Mouse (Mus musculus) forebrain, embryonic 11.5 days (tissue): ENCODE results near the gene Zbed4. TPM values are rescaled to one million over a fixed set of nuclear protein-coding genes. Genes with fewer than 3 reads are reported as not detected.
"Not testable (repeated sequence)": the region's sequence is repeated elsewhere in the genome, so short reads cannot be mapped to it uniquely, and the experiment has no call there.

ENCODE experiments used
- ATAC-seq: fragments of 200-750 bp; cut with Nextera tagmentation; replicated peaks from 2 replicates; pipeline ENCODE4 v1.8.0; 2017; ENCODE audit warnings: moderate TSS enrichment; ENCODE audit not compliant: low FRiP score
- DNase-seq: peaks from one replicate; pipeline ENCODE4 v3.0.0-alpha.2; 2017; ENCODE audit warnings: low spot score
- H3K27ac ChIP-seq: fragments of 300-500 bp; sonication (generic); 2 replicates; pipeline ENCODE4 v1.5.1; 2014; ENCODE audit warnings: low read depth, low read length
- H3K27me3 ChIP-seq: fragments of 300-500 bp; sonication (generic); 2 replicates; pipeline ENCODE4 v1.6.1; 2014; ENCODE audit warnings: mild to moderate bottlenecking, low read length, mixed read lengths; ENCODE audit not compliant: control insufficient read depth, insufficient read depth
- H3K36me3 ChIP-seq: fragments of 300-500 bp; sonication (generic); 2 replicates; pipeline ENCODE4 v1.6.1; 2014; ENCODE audit warnings: mild to moderate bottlenecking, low read length, moderate library complexity, mixed read lengths; ENCODE audit not compliant: control insufficient read depth, insufficient read depth
- H3K4me1 ChIP-seq: fragments of 300-500 bp; sonication (generic); replicated peaks from 2 replicates; pipeline ENCODE4 v1.6.1; 2014; ENCODE audit warnings: low read length, mixed read lengths; ENCODE audit not compliant: control insufficient read depth, insufficient read depth
- H3K4me2 ChIP-seq: fragments of 300-500 bp; sonication (generic); 2 replicates; pipeline ENCODE4 v1.6.1; 2014; ENCODE audit warnings: low read depth, mild to moderate bottlenecking, low read length, moderate library complexity, mixed read lengths; ENCODE audit not compliant: severe bottlenecking
- H3K4me3 ChIP-seq: fragments of 300-500 bp; sonication (generic); 2 replicates; pipeline ENCODE4 v1.5.1; 2014; ENCODE audit warnings: low read depth, low read length
- H3K9ac ChIP-seq: fragments of 300-500 bp; sonication (generic); 2 replicates; pipeline ENCODE4 v1.6.1; 2014; ENCODE audit warnings: low read length
- H3K9me3 ChIP-seq: fragments of 300-500 bp; sonication (generic); 2 replicates; pipeline ENCODE4 v1.6.1; 2016; ENCODE audit warnings: low read length, mixed read lengths; ENCODE audit not compliant: control insufficient read depth
- WGBS: fragments of 180-500 bp; shearing (Covaris S2); extraction: QIAGEN DNeasy Blood & Tissue Kit; methylation state at CpG from one replicate; pipeline ENCODE4 v1.1.7; 2014; 5-methylcytosine and 5-hydroxymethylcytosine counted together
- polyA plus RNA-seq: library from polyadenylated mRNA; unstranded; fragments of >200 nt; fragmentation: Nextera tagmentation; extraction: Ambion mirVana; gene quantifications from 2 replicates; pipeline ENCODE4 v1.2.1, GENCODE M21; 2014

Gene Zbed4
- polyA plus RNA-seq, 1 experiment from 2014 or later, result 43.6 TPM

DNA sequence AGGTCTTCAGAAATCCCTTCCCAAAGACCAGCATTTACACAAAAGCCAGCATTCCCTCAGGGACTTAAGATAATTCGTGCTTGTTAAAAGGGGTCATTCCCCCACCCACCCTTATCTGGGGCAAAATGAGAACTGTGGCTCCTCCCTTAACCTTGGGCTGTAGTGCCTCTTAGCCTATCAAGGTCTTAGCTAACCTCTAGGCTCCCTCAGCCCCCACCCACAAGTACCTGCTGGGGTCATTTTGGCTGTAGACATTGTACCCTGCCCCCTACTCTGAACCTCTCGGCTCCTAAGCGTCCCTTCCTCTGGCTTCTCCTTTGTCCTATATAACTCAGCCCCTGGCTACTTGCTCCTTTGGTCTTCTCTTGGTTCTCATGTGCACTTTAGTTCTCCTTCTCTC lies 5.5 kb upstream of the Zbed4 start:
- Histone ChIP-seq H3K4me1 (peaks cover 4% of the 10 kb centered on the region), H3K27me3 (no peaks in the 10 kb centered on the region), H3K9me3 (no peaks in the 10 kb centered on the region), H3K27ac (no peak overlapping the region), H3K4me3 (no peak overlapping the region), H3K9ac (no peak overlapping the region), H3K4me2 (no peak overlapping the region), H3K36me3 (no peaks in the 10 kb centered on the region)
- WGBS, result 62% methylated on average over 3 of the region's 3 CpGs
- DNase-seq, result no peak
- ATAC-seq, result no peak

DNA sequence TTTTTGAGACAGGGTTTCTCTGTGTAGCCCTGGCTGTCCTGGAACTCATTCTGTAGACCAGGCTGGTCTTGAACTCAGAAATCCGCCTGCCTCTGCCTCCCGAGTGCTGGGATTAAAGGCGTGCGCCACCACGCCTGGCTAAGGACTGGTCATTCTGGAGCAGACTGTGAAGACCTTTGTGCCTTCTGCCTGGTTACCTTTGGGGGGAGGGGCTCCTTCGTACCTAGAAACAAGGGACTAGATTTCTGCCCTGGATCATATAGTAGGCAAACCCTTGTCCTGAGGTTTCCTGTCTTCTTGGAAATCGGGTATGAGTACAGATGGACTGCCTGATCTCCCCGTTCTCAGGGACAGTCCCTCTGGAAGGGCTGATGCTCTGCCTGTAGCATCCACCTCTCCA lies 1.8 kb upstream of the Zbed4 start:
- H3K36me3 ChIP-seq, H3K27ac ChIP-seq, H3K27me3 ChIP-seq, ATAC-seq, DNase-seq, H3K9me3 ChIP-seq, H3K4me2 ChIP-seq, H3K9ac ChIP-seq, H3K4me1 ChIP-seq, H3K4me3 ChIP-seq: not testable (repeated sequence)
- 92% methylated on average over 8 of the region's 8 CpGs for WGBS

DNA sequence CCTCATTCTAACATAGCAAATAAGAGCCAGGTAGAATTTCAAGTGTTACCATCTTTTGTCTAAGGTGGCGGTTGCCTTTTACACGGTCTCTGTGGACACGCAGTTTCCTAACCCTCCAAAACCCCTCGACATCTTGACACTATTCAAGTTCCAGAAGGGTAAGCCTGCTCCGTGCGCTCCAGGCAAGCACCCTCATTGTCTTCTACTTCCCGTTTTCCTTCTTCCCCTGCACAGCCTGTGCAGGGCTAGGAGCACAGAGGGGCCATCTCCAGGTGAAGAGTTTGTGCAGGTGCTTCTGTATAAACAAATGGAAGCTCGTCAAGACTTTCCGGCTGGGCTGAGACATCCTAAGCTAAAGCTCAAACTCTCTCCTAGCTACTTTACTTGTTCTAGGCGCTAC lies 1.4 kb upstream of the Zbed4 start:
- no peak overlapping the region for H3K4me2 ChIP-seq
- no peak for DNase-seq
- H3K9ac ChIP-seq, result no peak overlapping the region
- H3K4me1 ChIP-seq, result peaks cover 7% of the 10 kb centered on the region
- H3K9me3 ChIP-seq, result no peaks in the 10 kb centered on the region
- 95% methylated on average over 10 of the region's 10 CpGs for WGBS
- no peak for ATAC-seq
- no peaks in the 10 kb centered on the region for H3K27me3 ChIP-seq
- H3K4me3 ChIP-seq, result no peak overlapping the region
- H3K27ac ChIP-seq, result no peak overlapping the region
- no peaks in the 10 kb centered on the region for H3K36me3 ChIP-seq

DNA sequence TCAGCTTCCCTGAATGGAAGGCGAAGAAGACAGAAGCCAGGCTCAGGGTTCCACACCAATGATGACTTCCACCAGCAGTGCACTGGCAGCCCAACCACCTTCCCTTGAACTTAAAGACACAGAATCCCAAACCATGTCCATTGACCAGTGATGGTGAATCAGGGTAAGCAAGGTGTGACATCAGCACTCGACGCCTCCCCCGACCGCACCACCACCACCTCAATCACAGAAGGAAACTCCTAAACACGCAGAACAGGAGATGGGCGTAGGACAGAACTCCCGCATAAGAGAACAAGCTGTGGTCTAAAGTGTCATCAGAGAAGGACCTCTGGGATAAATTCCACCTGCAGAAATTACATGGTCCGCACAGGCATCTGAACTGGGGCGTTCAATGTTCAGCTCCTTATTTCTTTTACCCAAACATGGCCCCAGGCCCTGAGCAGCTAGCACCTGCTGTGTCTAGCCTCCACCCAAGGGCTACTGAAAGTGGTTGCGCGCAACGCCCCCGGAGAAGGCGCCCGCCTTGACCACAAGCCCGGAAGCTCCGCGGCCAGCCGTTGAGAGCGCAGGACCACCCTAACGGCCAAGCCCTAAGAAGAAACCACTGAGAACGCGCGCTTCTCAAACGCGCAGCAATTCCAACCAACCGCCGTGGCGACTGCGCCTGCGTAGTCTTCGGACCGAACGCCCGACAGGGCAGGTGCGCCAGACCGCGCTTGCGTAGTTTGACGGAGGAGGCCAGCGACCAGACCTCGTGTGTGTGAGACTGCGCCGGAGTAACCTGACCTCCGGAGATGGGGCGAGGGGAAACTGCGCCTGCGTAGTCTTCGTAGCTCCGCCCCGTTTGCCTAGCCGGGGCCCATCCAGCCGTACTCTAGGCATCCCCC lies 540 bp upstream of the Zbed4 start:
- Histone ChIP-seq H3K4me3 (peak overlapping the region; percentile 91), H3K36me3 (no peaks in the 10 kb centered on the region), H3K9ac (peak overlapping the region; percentile 78), H3K27me3 (no peaks in the 10 kb centered on the region), H3K9me3 (no peaks in the 10 kb centered on the region), H3K4me1 (peaks cover 7% of the 10 kb centered on the region), H3K4me2 (peak overlapping the region; percentile 87), H3K27ac (peak overlapping the region; percentile 94)
- 7% methylated on average over 54 of the region's 54 CpGs for WGBS
- DNase-seq (peak; percentile 99), ATAC-seq (peak; percentile 97)

DNA sequence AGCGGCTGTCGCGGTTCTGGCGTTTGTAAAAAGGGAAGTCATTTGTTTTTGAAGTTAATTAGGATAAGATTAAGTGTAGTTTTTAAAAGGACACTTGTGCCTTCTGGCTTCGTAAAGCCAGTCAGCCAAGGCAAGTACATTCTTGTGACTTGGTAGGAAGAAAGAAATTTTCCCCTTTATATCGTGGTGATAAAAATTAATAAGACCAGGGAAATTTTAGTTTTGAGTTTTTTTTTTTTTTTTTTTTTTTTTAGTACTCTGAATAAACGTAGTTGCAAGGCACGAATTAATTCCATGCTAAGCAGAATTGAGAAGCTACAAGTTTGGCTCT lies 908 bp downstream of the Zbed4 start:
- DNase-seq, result no peak
- Histone ChIP-seq H3K36me3 (peaks cover under 1% of the 10 kb centered on the region; the same call in 1 of the 2 replicates), H3K4me3 (peak overlapping the region; percentile 91), H3K4me2 (peak overlapping the region; percentile 62), H3K9me3 (no peaks in the 10 kb centered on the region), H3K4me1 (peaks cover 7% of the 10 kb centered on the region), H3K27me3 (no peaks in the 10 kb centered on the region), H3K27ac (peak overlapping the region; percentile 87; the same call in 1 of the 2 replicates), H3K9ac (peak overlapping the region; percentile 92)
- under 1% methylated on average over 8 of the region's 8 CpGs for WGBS
- ATAC-seq, result no peak

DNA sequence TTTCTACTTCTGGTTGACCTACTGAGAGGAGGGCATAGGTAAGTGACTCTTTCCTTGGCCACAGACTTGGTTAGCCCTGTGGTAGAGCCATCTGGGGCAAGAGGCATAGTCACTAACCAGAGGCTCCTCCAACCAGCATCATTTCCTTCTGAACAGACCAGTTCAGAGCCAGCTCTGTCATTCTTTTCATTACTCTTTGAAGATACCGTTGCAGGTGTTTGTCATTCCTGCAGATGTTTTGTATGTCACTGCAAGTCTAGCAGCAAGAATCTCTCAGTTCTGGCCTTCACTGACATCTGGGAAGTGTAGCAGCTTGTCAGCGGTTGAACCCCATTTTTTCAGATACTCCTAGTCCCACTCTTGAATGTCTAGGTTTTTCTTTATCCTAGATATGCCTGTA lies 3.4 kb downstream of the Zbed4 start:
- no peak overlapping the region for H3K4me2 ChIP-seq
- WGBS, result 92% methylated on average over 2 of the region's 2 CpGs
- DNase-seq (no peak), ATAC-seq (no peak)
- H3K27me3 ChIP-seq, result no peaks in the 10 kb centered on the region
- H3K9me3 ChIP-seq, result no peaks in the 10 kb centered on the region
- H3K36me3 ChIP-seq, result peaks cover 6% of the 10 kb centered on the region; the same call in 1 of the 2 replicates
- H3K4me3 ChIP-seq, result no peak overlapping the region
- H3K9ac ChIP-seq, result no peak overlapping the region
- no peak overlapping the region for H3K27ac ChIP-seq
- peaks cover 7% of the 10 kb centered on the region for H3K4me1 ChIP-seq

DNA sequence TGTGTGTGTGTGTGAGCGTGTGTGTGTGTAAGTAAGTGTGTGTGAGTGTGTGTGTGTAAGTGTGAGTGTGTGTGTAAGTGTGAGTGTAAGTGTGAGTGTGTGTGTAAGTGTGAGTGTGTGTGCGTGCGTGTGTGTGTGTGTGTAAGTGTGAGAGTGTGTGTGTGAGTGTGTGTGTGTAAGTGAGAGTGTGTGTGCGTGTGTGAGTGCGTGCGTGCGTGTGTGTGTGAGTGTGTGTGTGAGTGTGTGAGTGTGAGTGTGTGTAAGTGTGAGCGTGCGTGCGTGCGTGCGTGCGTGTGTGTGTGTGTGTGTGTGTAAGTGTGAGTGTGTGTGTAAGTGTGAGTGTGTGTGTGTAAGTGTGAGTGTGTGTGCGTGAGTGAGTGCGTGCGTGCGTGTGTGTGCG lies 4.3 kb downstream of the Zbed4 start:
- Histone ChIP-seq H3K4me2 (no peak overlapping the region), H3K9ac (no peak overlapping the region), H3K4me1 (peaks cover 4% of the 10 kb centered on the region), H3K4me3 (no peak overlapping the region), H3K27me3 (no peaks in the 10 kb centered on the region), H3K9me3 (no peaks in the 10 kb centered on the region), H3K27ac (no peak overlapping the region), H3K36me3 (peaks cover 6% of the 10 kb centered on the region; the same call in 1 of the 2 replicates)
- DNase-seq, result no peak
- no peak for ATAC-seq
- 91% methylated on average over 18 of the region's 18 CpGs for WGBS

DNA sequence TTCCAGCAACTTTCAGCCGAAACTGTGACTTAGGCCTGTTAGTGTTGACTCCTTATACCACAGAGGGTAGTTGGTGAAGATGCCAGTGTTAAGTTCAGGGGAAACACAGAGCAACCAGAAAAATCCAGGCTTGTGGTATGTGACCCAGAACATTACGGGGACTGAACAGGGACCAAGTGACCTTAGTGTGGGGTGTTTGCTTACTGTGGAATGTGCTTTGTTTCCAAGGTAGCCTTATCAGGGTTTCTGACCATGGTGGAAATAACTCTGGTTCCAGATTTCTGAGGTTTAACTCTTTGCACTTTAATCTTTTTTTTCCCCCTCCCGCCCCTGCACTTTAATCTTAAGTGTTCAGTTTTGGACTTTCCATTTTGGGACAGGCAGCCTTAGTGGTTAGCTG lies 6.6 kb downstream of the Zbed4 start:
- Histone ChIP-seq H3K4me3 (no peak overlapping the region), H3K4me1 (0 out of 2 replicates have a peak, but pooled peaks cover 3% of the 10 kb centered on the region), H3K27me3 (no peaks in the 10 kb centered on the region), H3K9me3 (no peaks in the 10 kb centered on the region), H3K36me3 (peaks cover 6% of the 10 kb centered on the region; the same call in 1 of the 2 replicates), H3K4me2 (no peak overlapping the region), H3K9ac (no peak overlapping the region), H3K27ac (no peak overlapping the region)
- WGBS, result 88% methylated on average over 3 of the region's 3 CpGs
- no peak for ATAC-seq
- no peak for DNase-seq

DNA sequence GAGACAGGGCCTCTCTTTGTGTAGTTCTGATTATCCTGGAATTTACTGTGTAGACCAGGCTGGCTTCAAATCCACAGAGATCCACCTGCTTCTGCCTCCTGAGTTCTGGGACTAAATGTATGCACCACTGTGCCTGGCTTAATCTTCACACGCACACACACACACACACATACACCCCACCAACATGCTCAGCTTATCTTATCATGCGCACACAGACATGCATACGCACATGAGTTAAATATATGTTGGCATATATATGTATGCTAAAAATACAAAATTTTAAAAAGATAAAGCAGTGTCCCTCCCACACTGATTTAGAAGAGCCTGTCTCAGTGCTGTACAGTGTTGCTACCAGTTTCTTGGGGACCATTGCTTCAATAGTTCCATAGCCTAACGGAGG lies 10.1 kb downstream of the Zbed4 start:
- Histone ChIP-seq H3K4me3 (no peak overlapping the region), H3K4me2 (no peak overlapping the region), H3K36me3 (peaks cover 6% of the 10 kb centered on the region; the same call in 1 of the 2 replicates), H3K27ac (no peak overlapping the region), H3K27me3 (no peaks in the 10 kb centered on the region), H3K9me3 (no peaks in the 10 kb centered on the region), H3K4me1 (no peaks in the 10 kb centered on the region), H3K9ac (no peak overlapping the region)
- ATAC-seq (no peak), DNase-seq (no peak)
- WGBS, result 94% methylated on average over 4 of the region's 4 CpGs
